Mouse (Mus musculus): ENCODE data around the gene Hmmr.

The Hmmr gene

DNA sequence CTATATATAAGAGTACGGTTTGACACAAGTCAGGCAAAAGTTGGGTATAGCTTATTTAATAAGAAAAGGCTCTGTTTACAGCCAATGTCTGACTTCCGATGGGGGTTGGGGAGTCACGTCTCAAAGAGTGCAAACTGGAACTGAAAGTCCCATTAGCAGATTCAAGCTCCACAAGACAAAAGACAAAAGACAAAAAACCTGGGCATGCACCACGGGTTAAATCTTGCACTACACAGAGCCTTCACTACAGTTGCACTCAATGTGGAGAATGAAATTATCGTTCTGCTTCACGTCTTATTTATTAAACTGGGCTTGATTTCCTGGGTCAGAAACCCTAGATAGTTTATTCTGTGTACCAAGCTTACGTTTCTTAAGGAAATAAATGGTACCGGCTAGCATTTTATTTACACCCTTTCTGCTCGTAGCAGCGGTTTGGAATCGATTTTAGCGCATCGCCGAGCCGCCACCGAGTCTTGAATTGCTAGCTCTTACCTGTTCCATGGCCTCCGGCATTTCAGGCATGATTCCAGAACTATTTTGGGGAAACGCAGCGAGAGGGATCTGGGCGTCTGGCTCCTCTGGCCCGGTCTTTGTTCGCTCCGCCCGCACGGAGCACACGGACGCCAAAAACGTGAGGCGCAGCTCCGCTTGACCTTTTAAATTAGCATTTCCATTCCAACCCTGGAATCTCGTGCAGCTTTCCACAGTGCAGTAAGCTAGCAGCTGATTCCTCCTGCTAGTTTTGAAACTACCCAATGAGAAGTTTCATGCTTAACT lies 38.7 kb downstream of the Hmmr start:
- DNase-seq, result peak; percentile 98

DNA sequence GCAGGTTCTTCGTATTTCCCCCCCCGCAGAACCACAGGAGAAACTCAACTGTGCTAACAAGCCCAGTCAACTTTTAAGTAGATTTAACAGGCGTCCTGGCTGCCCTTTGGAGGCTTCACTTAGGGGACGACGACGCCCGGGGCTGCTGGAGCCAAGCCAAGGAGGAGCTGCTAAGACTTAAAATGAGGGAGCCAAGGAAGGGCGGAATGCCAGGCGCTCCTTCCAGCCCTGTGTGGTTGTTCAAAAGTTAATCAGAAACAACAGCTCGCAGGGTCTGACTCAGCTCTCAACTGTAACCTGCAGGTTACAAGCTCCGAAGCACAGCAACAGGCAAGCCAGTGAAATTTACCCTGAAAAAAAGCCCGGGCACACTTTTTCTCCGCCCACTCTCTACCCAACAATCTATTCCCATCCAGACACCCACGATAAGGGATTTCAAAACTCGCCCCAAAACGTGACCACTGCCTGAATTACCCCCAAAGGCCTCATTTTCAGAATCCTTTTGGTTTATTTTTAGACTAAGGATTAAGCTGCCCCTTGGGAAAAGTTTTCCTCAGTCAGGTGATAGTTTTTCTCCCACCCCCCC lies 39.8 kb downstream of the Hmmr start:
- peak; percentile 96 for DNase-seq

DNA sequence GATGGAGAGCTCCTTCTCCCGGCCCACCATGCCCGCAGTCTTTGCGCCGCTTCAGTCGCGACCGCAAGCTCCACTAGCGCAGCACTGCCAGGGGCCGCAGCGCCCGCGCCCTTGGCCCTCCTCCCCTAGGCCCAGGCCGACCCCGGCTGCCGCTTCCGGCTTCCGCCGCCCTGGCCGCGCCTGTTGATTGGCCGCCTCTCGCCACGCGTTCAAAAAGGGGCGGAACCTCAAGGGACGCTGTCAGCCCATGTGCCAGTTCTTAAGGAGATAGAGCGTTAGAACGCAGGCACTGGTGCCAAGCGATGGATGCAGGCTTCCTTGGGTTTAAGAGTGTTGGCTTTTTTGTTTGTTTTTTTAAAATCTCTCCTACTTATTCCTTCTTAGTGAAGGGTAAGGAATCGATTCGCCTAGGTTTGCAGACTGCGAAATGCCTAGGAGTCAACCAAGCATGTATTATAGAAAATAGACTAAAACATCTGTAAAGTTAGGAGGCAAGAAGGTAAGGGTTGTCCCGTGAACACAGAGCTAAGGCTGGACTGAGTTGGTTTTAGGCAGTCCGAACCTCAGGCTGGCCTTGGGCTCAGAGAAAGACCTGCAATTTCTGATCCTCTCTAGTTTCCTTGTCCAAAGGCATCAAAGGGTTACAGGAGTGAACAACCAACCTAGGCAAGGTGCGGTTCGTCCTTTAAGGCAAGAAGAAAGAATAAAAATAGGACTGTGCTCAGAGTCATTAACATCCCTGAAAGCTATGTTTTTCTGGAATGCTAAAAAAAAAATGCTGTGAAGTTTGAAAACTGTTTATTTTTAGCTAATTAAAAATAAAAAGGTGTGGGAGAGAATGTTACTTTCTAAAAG lies 40.5 kb downstream of the Hmmr start:
- peak; percentile 100 for DNase-seq

DNA sequence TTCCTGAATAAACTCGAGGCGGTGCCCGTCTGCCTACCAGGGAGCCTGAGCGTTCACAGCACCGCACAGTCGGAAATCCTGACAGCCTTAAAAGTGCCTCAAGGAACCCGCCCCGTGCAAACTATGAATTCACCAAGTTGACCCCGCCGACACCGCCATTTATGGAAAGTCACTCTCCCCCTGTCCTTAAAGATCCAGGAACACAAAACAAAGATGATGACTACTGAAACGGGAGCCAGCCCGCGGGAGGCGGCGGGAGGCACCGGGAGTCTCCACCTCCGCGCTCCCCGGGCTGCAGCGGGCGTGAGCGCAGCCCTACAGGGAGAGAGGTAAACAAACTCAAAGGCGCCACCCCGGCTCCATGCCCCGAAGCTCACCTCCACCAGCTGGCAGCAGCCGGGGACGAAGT lies 41.1 kb downstream of the Hmmr start:
- DNase-seq, result no peak

DNA sequence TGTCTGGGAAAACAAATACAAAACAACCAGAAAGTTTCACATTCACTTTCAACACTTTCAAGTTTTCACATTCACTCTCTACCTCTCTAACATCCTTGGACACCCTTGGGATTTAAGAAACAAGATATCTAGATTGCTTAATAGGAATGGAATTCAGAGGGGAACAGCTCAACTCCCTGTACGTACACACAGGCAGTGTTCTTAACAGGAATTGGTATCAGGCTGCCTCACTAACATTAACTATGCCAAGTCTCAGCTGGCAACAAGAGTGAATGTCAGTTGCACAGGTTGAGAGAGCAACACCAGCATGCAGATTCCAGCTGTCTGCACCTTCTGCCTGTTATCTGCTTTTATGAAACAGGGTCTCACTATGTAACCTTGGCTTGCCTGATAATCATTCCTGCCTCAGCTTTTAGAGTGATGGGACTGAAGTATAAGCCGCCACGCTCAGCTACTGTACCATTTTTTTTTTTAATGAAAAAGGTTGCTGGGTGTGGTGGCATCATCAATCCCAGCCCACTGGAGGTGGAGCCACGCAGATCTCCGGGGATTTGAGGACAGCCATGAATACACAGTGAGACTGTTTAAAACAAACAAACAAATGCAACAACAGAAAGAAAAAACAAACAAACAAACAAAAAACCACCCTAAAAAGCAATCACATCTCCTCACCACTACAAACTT lies 42.6 kb downstream of the Hmmr start:
- DNase-seq, result peak; percentile 83

DNA sequence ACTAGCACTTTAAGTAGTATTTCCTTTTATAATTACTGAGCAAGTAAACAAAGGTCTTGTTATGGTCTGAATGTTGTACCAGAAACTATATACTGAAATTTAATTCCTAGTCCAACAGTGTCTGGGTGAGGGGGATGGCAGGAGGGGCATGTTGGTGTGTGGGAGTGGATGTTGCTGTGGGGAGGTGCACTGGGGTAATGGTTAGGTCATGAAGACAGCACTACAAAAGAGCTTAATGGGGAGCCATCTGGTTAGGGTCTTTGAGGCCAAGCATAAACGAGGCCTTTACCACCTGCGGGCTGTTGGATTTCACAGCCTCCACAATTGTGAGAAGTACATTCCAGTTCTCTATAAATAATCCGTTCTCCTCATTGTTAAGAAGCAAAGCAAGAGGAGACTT lies 49.9 kb downstream of the Hmmr start:
- DNase-seq, result no peak

DNA sequence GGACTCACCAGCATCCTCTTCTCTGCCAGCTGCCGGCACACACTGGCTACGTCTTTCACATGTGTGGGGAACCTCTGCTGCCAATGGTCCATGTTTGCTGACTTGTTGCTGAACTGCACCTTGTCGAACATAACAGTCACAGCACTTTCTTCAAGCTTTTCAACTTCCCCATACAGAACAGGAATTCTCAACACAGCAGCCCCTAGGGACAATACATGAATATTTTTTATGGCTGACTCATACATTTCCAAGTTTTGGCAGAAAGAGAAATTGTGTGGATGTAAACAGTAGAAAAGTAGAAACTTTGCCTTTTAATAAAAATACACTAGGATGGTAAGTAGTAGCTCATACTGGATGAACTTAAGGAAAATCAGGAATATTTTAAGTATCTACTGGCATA lies 50.8 kb downstream of the Hmmr start:
- DNase-seq, result no peak

DNA sequence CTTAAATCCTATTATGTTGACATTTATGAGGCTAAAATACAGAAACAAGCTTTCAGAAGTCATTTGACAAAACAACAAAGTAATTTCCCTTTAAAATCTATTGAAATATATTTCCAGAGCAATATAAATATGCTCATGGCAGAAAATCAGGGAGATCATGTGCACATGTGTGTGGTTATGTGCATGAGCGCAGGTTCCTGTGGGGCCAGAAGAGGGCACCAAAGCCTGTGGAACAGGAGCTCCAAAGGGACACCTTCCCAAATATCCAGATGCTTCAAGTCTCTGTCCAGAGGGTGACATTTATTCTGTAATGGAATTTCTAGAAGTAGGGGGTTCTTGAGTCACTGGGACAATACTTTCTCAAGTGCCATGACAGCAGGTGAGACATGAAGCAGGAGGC lies 56.1 kb downstream of the Hmmr start:
- no peak for DNase-seq

DNA sequence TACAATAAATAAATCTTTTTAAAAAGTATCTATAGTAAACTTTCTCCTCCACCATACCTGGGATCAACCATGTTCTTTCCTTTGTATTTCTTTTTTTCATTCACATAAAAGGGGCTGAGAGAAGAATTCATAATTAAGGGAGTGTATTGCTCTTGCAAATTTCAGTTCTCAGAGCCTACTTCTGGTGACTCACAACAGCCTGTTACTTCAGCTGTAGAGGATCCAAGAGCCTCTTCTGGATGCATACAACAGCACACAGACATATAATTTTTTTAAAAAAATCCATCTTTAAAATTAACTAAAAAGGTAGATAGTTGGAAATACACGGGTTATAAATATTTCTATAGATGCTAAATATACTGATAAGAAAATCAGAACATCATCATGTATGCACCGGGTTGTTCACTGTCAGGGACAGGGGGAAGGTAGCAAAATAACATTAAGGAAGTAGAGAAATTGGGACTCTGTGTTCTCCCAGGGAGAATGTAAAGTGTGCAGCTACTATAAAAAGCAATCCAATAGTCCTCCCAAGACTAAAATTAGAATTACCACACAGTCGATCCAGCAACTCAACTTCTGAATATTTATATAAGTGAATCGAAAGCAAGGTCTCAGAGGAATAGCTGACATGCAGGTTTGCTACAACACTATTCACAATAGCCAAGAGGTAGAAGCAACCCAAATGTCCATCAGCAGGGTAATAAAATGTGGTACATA lies 58.0 kb downstream of the Hmmr start:
- no peak for DNase-seq
